Mouse (Mus musculus): ENCODE results near the gene Mettl9. TPM values are rescaled to one million over a fixed set of nuclear protein-coding genes. Genes with fewer than 3 reads are reported as not detected.
A peak's percentile ranks its signal among the peaks of the same experiment; 100 is the strongest.

Gene Mettl9
- 93.7 and 135 TPM in 2 replicates for polyA plus RNA-seq (2016; fragmentation: Nextera tagmentation; extraction: Ambion mirVana)

DNA sequence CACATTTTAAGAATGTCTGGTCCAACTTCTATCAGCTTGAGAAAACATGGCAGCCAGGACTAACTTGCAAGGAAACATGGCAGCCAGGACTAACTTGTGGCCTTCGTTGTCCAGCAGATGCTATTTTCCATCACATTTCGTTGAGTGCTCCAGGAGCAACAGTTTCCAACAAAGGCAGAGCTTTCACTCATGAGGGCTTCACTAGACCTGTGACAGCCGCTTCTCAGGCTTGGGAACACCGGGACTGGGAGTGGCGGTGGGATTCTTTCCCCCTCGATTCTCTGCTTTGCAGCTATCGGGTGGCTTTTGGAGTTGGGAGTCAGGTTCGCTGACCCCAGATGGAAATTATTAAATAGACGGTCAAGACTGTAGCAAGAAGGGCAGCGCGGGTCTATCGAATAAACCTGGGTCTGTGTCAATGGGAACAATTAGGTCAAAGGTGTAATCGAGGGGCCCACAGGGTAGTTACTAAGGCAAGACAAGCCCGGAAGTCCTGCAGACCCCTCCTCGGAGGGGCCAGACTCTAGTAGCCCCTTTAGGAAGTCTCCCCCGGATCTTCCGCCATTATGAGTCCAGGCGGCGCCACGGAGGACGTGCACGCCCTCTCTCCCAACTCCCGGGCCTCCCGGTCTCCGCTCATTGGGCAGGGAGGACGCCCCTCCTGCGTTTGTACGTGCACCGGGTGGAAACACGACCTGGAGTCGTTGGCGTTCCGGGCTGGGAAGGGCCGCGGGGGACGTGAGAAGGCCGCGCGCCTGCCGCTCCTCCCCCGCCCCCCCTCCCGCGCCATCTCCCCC is at the start of gene Mettl9:
TSS of gene Mettl9 (plus strand) at position 590 of the 797 bp plus-strand sequence.
- Histone ChIP-seq H3K27me3 (ENCODE audit: insufficient read depth, poor library complexity, severe bottlenecking) (peaks cover 25% of the 10 kb centered on the region; the same call in 1 of the 2 replicates), H3K9me3 (no peaks in the 10 kb centered on the region), H3K4me1 (peaks cover 18% of the 10 kb centered on the region; the same call in 1 of the 2 replicates), H3K36me3 (no peaks in the 10 kb centered on the region), H3K27ac (peak within 1 kb of the TSS; percentile 99), H3K4me3 (peak within 1 kb of the TSS; percentile 99)
- DNase-seq (ENCODE audit: low spot score) = peak; percentile 97
- 3% methylated on average over 39 of the region's 43 CpGs for WGBS

DNA sequence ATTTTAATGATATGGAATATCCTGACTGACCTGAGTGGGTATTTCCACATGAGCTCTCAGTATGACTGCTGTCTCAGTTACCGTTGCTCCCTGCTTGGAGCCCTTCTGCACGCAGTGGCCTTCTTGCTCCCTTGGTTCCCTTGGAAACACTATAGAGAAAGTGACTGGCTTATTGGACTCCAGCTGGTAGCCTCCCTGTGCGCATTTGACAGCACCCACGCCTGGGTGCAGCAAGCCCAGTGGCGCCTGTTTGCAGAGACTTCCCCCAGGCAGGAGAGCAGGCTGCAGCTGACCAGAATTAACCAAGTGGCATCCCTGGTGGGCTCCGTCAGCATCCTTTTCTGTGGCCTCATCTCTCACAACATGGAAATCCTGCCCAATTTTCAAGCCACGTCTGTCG is 43.1 kb upstream of the Mettl9 start:
- H3K27ac ChIP-seq = no peak overlapping the region
- H3K36me3 ChIP-seq = no peaks in the 10 kb centered on the region
- H3K27me3 ChIP-seq (ENCODE audit: insufficient read depth, poor library complexity, severe bottlenecking) = no peaks in the 10 kb centered on the region
- no peak overlapping the region for H3K4me3 ChIP-seq
- 71% methylated on average over 8 of the region's 8 CpGs for WGBS
- DNase-seq (ENCODE audit: low spot score) = no peak
- H3K4me1 ChIP-seq = no peaks in the 10 kb centered on the region
- H3K9me3 ChIP-seq = no peaks in the 10 kb centered on the region

GRCm38 (mm10) chr7:120999021-120999530 is 35.2 kb upstream of the Mettl9 start:
- no peaks in the 10 kb centered on the region for H3K4me1 ChIP-seq
- no peaks in the 10 kb centered on the region for H3K27me3 ChIP-seq (ENCODE audit: insufficient read depth, poor library complexity, severe bottlenecking)
- 76% methylated on average over 2 of the region's 2 CpGs for WGBS
- DNase-seq (ENCODE audit: low spot score) = no peak
- no peak overlapping the region for H3K27ac ChIP-seq
- H3K4me3 ChIP-seq = no peak overlapping the region
- no peaks in the 10 kb centered on the region for H3K36me3 ChIP-seq
- no peaks in the 10 kb centered on the region for H3K9me3 ChIP-seq

GRCm38 (mm10) chr7:121000065-121000822 is 34.0 kb upstream of the Mettl9 start:
- no peak overlapping the region for H3K27ac ChIP-seq
- H3K4me3 ChIP-seq = no peak overlapping the region
- no peaks in the 10 kb centered on the region for H3K4me1 ChIP-seq
- no peaks in the 10 kb centered on the region for H3K27me3 ChIP-seq (ENCODE audit: insufficient read depth, poor library complexity, severe bottlenecking)
- DNase-seq (ENCODE audit: low spot score) = no peak
- WGBS = 64% methylated on average over 3 of the region's 3 CpGs
- H3K36me3 ChIP-seq = no peaks in the 10 kb centered on the region
- no peaks in the 10 kb centered on the region for H3K9me3 ChIP-seq

DNA sequence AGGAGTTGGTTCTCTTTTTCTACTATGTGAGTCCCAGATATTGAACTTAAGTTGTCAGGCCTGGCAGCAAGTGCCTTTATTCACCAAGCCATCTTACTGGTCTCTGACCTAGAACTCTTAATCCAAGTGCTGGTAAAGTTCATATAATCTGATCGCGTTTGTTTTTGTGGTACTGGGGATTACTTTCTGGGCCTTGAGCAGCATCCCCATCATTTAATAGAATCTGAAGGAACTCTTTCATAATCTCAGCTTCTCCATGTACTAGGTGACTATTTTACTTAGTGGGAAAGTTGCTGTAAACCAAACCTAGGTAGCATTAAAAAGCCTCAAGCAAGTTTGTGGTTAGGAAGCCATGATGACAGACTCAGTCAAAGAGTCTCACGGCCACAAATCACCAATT is 32.4 kb upstream of the Mettl9 start:
- 80% methylated on average over 3 of the region's 3 CpGs for WGBS
- Histone ChIP-seq H3K4me1 (no peaks in the 10 kb centered on the region), H3K9me3 (no peaks in the 10 kb centered on the region), H3K27ac (no peak overlapping the region), H3K36me3 (no peaks in the 10 kb centered on the region), H3K27me3 (ENCODE audit: insufficient read depth, poor library complexity, severe bottlenecking) (no peaks in the 10 kb centered on the region), H3K4me3 (no peak overlapping the region)
- no peak for DNase-seq (ENCODE audit: low spot score)

GRCm38 (mm10) chr7:121002407-121002928 is 31.8 kb upstream of the Mettl9 start:
- DNase-seq (ENCODE audit: low spot score) = no peak
- H3K27ac ChIP-seq = no peak overlapping the region
- H3K9me3 ChIP-seq = no peaks in the 10 kb centered on the region
- no peaks in the 10 kb centered on the region for H3K27me3 ChIP-seq (ENCODE audit: insufficient read depth, poor library complexity, severe bottlenecking)
- no peaks in the 10 kb centered on the region for H3K4me1 ChIP-seq
- no peak overlapping the region for H3K4me3 ChIP-seq
- no peaks in the 10 kb centered on the region for H3K36me3 ChIP-seq
- WGBS = 80% methylated on average over 5 of the region's 5 CpGs

DNA sequence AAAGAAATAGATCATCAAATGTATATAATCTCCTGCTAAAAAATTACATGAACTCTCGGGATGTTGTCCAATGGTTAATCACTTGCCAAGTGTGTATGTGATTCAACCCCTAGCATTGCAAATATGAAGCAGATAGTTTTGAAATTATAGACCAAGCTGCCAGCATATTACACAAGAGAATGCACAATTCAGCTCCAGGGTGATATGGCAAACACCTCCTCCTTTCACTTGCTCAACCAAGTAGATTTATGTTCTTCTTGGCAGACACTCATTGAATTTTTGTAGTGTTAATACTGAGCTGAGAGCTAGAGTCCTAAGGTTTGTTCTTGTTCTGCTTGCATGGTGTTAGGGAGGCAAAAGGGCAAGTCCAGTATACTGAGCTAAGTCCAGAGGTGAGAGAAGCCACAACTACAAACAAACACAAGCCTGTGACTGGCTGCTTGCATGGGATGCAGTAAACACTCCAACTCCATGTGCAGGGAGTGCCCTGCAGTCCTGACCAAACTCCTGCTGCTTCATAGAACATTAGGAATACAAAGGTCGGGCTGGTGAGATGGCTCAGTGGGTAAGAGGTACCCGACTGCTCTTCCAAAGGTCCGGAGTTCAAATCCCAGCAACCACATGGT is 30.3 kb upstream of the Mettl9 start:
- WGBS = 74% methylated on average over 4 of the region's 4 CpGs
- Histone ChIP-seq H3K27ac (no peak overlapping the region), H3K9me3 (no peaks in the 10 kb centered on the region), H3K27me3 (ENCODE audit: insufficient read depth, poor library complexity, severe bottlenecking) (no peaks in the 10 kb centered on the region), H3K4me3 (no peak overlapping the region), H3K4me1 (no peaks in the 10 kb centered on the region), H3K36me3 (no peaks in the 10 kb centered on the region)
- DNase-seq (ENCODE audit: low spot score) = no peak

DNA sequence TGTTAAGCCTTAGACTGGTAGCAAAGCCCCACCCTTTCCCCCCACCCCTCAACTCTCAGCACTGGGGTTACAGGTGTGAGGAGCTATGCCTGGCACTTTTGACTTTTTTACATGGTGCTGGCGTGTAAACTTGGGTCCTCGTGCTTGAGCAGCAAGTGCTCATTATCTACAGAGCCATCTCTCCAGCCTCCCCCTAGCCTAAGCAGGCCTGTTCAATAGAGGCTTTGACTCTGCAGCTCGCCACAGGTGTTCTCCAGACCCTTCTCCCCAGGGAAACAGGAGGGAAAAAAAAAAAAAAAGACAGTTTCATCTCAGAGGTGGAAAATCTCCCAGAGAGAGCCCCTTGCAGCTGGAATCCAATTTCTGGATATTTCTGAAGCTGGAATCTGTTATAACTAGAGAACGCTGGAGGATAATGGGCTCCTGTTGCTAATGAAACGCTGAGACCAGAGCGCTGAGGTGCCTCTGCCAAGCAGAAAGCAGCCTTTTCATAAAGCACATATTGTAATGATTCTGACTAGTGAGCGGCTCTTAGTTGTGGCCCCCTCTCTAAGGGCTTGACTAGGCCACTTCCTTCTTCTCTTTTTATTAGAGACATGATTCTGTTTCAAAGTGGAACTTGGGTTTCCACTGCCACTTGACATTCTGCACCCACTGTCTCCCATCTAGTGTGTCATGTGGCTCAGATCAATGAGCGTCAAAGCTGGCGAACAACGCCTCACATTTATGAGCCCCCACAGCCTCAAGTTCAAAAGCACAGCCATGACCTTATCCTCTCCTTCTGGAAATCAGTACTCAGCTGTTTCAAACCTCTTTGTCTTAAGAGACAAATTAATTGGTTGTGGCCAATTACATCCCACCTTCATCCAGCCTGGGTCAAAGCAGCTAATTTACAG is 22.2 kb upstream of the Mettl9 start:
- no peak for DNase-seq (ENCODE audit: low spot score)
- no peak overlapping the region for H3K27ac ChIP-seq
- no peaks in the 10 kb centered on the region for H3K4me1 ChIP-seq
- no peaks in the 10 kb centered on the region for H3K9me3 ChIP-seq
- H3K27me3 ChIP-seq (ENCODE audit: insufficient read depth, poor library complexity, severe bottlenecking) = no peaks in the 10 kb centered on the region; the same call in 1 of the 2 replicates
- no peaks in the 10 kb centered on the region for H3K36me3 ChIP-seq
- WGBS = 79% methylated on average over 10 of the region's 10 CpGs
- H3K4me3 ChIP-seq = no peak overlapping the region

DNA sequence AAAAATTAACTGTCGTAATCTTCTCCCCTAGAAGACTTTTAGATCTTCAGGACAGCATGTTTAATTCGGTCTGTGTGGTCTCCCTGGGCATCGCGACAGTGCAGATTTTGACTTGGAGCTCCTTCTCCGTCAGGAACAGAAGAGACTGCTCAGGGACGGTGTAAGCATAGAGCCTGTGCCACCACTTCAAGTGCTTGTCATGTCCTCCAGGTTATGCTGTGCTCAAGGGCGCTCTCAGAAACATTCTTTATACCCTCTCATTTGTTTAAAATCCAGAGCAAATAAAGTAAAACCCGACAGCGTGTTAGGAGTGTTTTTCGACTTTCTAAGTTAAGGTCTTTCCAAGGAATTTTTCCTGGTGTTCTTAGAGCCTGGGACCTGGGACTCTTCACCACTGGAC is 19.8 kb upstream of the Mettl9 start:
- no peak for DNase-seq (ENCODE audit: low spot score)
- H3K9me3 ChIP-seq = no peaks in the 10 kb centered on the region
- no peaks in the 10 kb centered on the region for H3K4me1 ChIP-seq
- no peak overlapping the region for H3K27ac ChIP-seq
- H3K4me3 ChIP-seq = no peak overlapping the region
- H3K36me3 ChIP-seq = no peaks in the 10 kb centered on the region
- WGBS = 83% methylated on average over 10 of the region's 10 CpGs
- H3K27me3 ChIP-seq (ENCODE audit: insufficient read depth, poor library complexity, severe bottlenecking) = peaks cover 6% of the 10 kb centered on the region; the same call in 1 of the 2 replicates

DNA sequence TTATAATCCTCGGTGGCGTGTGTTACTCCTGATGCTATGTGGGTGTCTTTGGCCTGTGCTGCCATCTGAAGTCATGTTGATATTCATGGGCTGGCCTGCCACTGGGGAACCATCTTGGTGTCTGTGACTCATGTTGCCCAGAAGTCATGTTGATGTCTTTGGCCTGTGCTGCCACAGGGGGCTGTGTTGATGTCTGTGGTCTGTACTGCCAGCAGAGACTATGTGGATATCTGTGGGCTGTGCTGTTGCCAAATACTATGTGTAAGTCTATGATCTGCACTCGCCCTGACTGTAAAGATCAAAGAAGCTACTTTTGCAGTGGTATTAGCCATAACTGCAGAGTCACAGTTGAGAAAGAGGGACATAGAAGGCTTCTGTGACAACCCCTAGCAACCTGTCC is 15.5 kb upstream of the Mettl9 start:
- no peak for DNase-seq (ENCODE audit: low spot score)
- 78% methylated on average over 3 of the region's 3 CpGs for WGBS
- Histone ChIP-seq H3K27ac (no peak overlapping the region), H3K4me1 (no peaks in the 10 kb centered on the region), H3K9me3 (no peaks in the 10 kb centered on the region), H3K27me3 (ENCODE audit: insufficient read depth, poor library complexity, severe bottlenecking) (peaks cover 6% of the 10 kb centered on the region; the same call in 1 of the 2 replicates), H3K4me3 (no peak overlapping the region), H3K36me3 (no peaks in the 10 kb centered on the region)

GRCm38 (mm10) chr7:121020277-121020676 is 14.0 kb upstream of the Mettl9 start:
- DNase-seq (ENCODE audit: low spot score) = no peak
- Histone ChIP-seq H3K27ac (no peak overlapping the region), H3K9me3 (no peaks in the 10 kb centered on the region), H3K27me3 (ENCODE audit: insufficient read depth, poor library complexity, severe bottlenecking) (peaks cover 6% of the 10 kb centered on the region; the same call in 1 of the 2 replicates), H3K4me1 (no peaks in the 10 kb centered on the region), H3K4me3 (no peak overlapping the region), H3K36me3 (no peaks in the 10 kb centered on the region)
- 33% methylated on average over 8 of the region's 8 CpGs for WGBS
